Mouse (Mus musculus) lung, postnatal 0 days (tissue): Measurements from ENCODE around the gene Plxnd1. TPM values are rescaled to one million over a fixed set of nuclear protein-coding genes. Genes with fewer than 3 reads are reported as not detected.

Experiments used
- ATAC-seq: fragments of 200-750 bp; cut with Nextera tagmentation; 2 replicates; pipeline ENCODE4 v1.8.0; 2017; ENCODE audit warnings: moderate library complexity
- DNase-seq: peaks from one replicate; pipeline ENCODE4 v3.0.0-alpha.2; 2016; ENCODE audit warnings: low spot score
- H3K27ac ChIP-seq: fragments of 300-500 bp; sonication (generic); 2 replicates; pipeline ENCODE4 v1.5.1; 2014; ENCODE audit warnings: antibody characterized with exemption, mild to moderate bottlenecking, low read length, mixed read lengths
- H3K27me3 ChIP-seq: fragments of 300-500 bp; sonication (generic); replicated peaks from 2 replicates; pipeline ENCODE4 v1.6.1; 2014; ENCODE audit warnings: low read length, mixed read lengths; ENCODE audit not compliant: insufficient read depth
- H3K36me3 ChIP-seq: fragments of 300-500 bp; sonication (generic); 2 replicates; pipeline ENCODE4 v1.6.1; 2014; ENCODE audit warnings: low read length, mixed read lengths; ENCODE audit not compliant: insufficient read depth
- H3K4me1 ChIP-seq: fragments of 300-500 bp; sonication (generic); 2 replicates; pipeline ENCODE4 v1.6.1; 2014; ENCODE audit warnings: antibody characterized with exemption, low read depth, low read length, mixed read lengths; ENCODE audit not compliant: insufficient read depth
- H3K4me2 ChIP-seq: fragments of 300-500 bp; sonication (generic); replicated peaks from 2 replicates; pipeline ENCODE4 v1.6.1; 2014; ENCODE audit warnings: low read depth, mild to moderate bottlenecking, low read length, moderate library complexity, mixed read lengths
- H3K4me3 ChIP-seq: fragments of 300-500 bp; sonication (generic); 2 replicates; pipeline ENCODE4 v1.5.1; 2014; ENCODE audit warnings: low read depth, low read length
- H3K9ac ChIP-seq: fragments of 300-500 bp; sonication (generic); replicated peaks from 2 replicates; pipeline ENCODE4 v1.6.1; 2014; ENCODE audit warnings: low read depth, mild to moderate bottlenecking
- H3K9me3 ChIP-seq: fragments of 300-500 bp; sonication (generic); 2 replicates; pipeline ENCODE4 v1.6.1; 2016; ENCODE audit warnings: low read length, mixed read lengths
- CTCF ChIP-seq: IDR thresholded peaks from 2 replicates; pipeline ENCODE4 v1.5.1; 2016; ENCODE audit warnings: antibody characterized with exemption, mild to moderate bottlenecking
- EP300 ChIP-seq: IDR thresholded peaks from 2 replicates; pipeline ENCODE4 v1.6.1; 2016; ENCODE audit warnings: antibody characterized with exemption, mild to moderate bottlenecking, control low read depth
- WGBS: fragments of 180-500 bp; shearing (Covaris S2); extraction: QIAGEN DNeasy Blood & Tissue Kit; methylation state at CpG from one replicate; pipeline ENCODE4 v1.1.7; 2014; 5-methylcytosine and 5-hydroxymethylcytosine counted together
- polyA plus RNA-seq: library from polyadenylated mRNA; unstranded; fragments of >200 nt; fragmentation: Nextera tagmentation; extraction: Ambion mirVana; gene quantifications from 2 replicates; pipeline ENCODE4 v1.2.1, GENCODE M21; 2015

Plxnd1 gene
- polyA plus RNA-seq, 1 experiment from 2014 or later = 26.9 TPM

GRCm38 (mm10) chr6:116024666-116025065 lies 29.9 kb upstream of the Plxnd1 start:
- Histone ChIP-seq H3K9ac (no peak overlapping the region), H3K4me2 (no peak overlapping the region), H3K4me3 (no peak overlapping the region), H3K36me3 (no peaks in the 10 kb centered on the region), H3K4me1 (no peaks in the 10 kb centered on the region), H3K27ac (no peak overlapping the region), H3K27me3 (no peaks in the 10 kb centered on the region), H3K9me3 (peaks cover 9% of the 10 kb centered on the region)
- no peak for DNase-seq
- 89% methylated on average over 4 of the region's 4 CpGs for whole genome bisulfite sequencing
- TF ChIP-seq CTCF (no peak), EP300 (no peak)
- no peak for ATAC-seq

DNA sequence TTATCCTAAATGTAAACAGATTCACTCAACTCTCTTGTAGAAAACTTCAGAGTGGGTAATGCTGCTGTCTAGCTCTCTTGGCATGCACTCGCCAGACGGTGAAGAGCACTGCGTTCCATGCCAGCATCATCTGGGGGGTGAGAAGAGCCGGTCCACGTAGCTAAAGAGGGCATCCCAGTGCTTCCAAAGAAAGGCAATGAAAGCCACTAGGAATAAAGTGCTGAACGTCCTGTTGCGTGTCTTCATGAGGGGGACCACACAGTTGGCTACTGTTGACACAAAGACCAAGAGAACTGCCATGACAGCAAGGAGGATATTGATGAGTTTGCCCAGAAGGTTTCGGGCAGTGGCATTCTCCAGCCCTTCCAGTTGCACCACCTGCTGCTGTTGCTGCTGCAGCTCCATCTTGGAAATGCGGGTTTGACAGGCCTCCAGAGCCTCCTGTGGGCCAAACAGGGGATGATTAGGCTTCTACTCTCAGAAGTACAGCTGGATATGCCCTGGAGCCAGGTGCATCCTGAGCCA lies 27.2 kb upstream of the Plxnd1 start:
- 85% methylated on average over 9 of the region's 9 CpGs for WGBS
- H3K27me3 ChIP-seq = no peaks in the 10 kb centered on the region
- H3K4me2 ChIP-seq = no peak overlapping the region
- H3K4me1 ChIP-seq = no peaks in the 10 kb centered on the region
- no peak overlapping the region for H3K4me3 ChIP-seq
- H3K9me3 ChIP-seq = peaks cover 9% of the 10 kb centered on the region
- ATAC-seq (peak; percentile 12; the same call in 1 of the 2 replicates), DNase-seq (no peak)
- no peak for TF ChIP-seq EP300
- TF ChIP-seq CTCF = no peak
- H3K27ac ChIP-seq = no peak overlapping the region
- no peaks in the 10 kb centered on the region for H3K36me3 ChIP-seq
- H3K9ac ChIP-seq = no peak overlapping the region

GRCm38 (mm10) chr6:116015902-116016301 lies 21.1 kb upstream of the Plxnd1 start:
- Histone ChIP-seq H3K27me3 (no peaks in the 10 kb centered on the region), H3K4me1 (no peaks in the 10 kb centered on the region), H3K36me3 (no peaks in the 10 kb centered on the region), H3K4me2 (no peak overlapping the region), H3K9me3 (no peaks in the 10 kb centered on the region), H3K9ac (no peak overlapping the region), H3K27ac (no peak overlapping the region), H3K4me3 (no peak overlapping the region)
- WGBS = 91% methylated on average over 3 of the region's 3 CpGs
- TF ChIP-seq EP300 = no peak
- no peak for TF ChIP-seq CTCF
- DNase-seq = no peak
- ATAC-seq = no peak

DNA sequence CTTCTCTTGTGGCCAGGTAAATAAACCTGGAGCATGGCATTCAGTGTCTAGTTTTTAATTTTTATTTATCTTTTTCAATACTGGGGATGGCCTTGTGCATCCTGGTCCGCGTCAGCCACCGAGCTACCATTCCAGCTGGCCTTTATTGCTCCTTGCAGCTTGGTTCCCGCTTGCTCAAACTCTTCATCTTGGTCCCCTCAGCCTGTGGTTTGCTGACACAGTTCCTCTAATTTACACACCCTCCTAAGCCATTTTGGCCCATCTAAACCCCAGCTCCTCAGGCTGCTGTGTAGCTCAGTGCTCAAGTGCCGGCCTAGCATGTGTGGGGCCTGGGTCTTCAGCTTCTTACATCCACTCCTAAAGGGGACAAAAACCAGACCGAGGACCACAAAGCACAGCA lies 19.3 kb upstream of the Plxnd1 start:
- Histone ChIP-seq H3K27ac (no peak overlapping the region), H3K4me3 (no peak overlapping the region), H3K9me3 (no peaks in the 10 kb centered on the region), H3K4me2 (no peak overlapping the region), H3K27me3 (no peaks in the 10 kb centered on the region), H3K4me1 (no peaks in the 10 kb centered on the region), H3K36me3 (no peaks in the 10 kb centered on the region), H3K9ac (no peak overlapping the region)
- DNase-seq (no peak), ATAC-seq (no peak)
- WGBS = 78% methylated on average over 6 of the region's 6 CpGs
- no peak for TF ChIP-seq EP300
- no peak for TF ChIP-seq CTCF

- Histone ChIP-seq H3K4me2 (no peak overlapping the region), H3K27ac (no peak overlapping the region), H3K9ac (no peak overlapping the region), H3K9me3 (no peaks in the 10 kb centered on the region), H3K4me1 (no peaks in the 10 kb centered on the region), H3K36me3 (no peaks in the 10 kb centered on the region), H3K27me3 (no peaks in the 10 kb centered on the region), H3K4me3 (no peak overlapping the region)
- no peak for ATAC-seq
- 39% methylated on average over 3 of the region's 3 CpGs for WGBS
- peak; percentile 57 for DNase-seq
- TF ChIP-seq EP300 (no peak), CTCF (no peak)
These were observed 18.9 kb upstream of the Plxnd1 start for GRCm38 (mm10) chr6:116013687-116014086.

DNA sequence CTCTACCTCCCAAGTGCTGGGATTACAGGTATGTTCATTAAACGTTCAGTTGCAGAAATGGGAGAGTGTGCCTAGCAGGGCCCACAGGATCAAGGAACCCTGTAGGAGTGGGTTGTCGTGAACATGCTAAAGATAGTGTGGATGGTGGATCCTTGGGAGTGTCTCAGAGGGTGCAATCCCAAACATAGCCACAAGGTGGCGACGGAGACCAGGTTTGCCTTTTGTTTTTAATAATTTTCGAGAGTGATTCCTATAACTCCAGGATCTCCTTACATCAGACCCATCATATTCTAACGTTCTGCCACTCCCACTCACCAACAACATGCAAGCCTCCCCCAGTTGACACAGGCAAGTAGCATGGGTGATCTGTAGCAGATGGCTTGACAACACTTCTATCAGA lies 15.7 kb upstream of the Plxnd1 start:
- H3K27me3 ChIP-seq = no peaks in the 10 kb centered on the region
- 1% methylated on average over 6 of the region's 6 CpGs for WGBS
- H3K27ac ChIP-seq = no peak overlapping the region
- TF ChIP-seq CTCF (peak; percentile 98), EP300 (no peak)
- peaks cover 10% of the 10 kb centered on the region for H3K4me1 ChIP-seq
- ATAC-seq (no peak), DNase-seq (peak; percentile 85)
- no peaks in the 10 kb centered on the region for H3K36me3 ChIP-seq
- H3K4me2 ChIP-seq = no peak overlapping the region
- no peaks in the 10 kb centered on the region for H3K9me3 ChIP-seq
- no peak overlapping the region for H3K4me3 ChIP-seq
- no peak overlapping the region for H3K9ac ChIP-seq

DNA sequence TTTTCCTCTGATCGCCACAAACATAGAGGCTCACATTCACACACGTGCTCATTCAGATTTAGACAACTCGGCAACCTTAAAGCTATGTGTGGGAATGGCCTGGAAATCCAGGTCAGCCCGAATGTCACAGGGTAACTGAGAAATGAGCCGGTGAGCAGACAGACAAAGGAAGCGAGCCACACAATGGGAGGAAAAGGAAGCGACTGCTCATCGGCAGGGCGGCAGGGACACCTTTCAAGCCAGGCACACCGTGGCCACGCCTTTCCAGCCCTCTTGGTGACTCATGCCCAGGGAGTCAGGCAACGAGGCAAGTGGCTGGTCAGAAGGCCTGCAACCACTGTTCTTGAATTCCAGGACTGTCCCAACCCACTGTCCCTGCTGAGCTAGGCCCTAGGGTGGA lies 14.6 kb upstream of the Plxnd1 start:
- no peak for TF ChIP-seq CTCF
- TF ChIP-seq EP300 = no peak; the same call in 1 of the 2 replicates
- no peaks in the 10 kb centered on the region for H3K27me3 ChIP-seq
- H3K36me3 ChIP-seq = no peaks in the 10 kb centered on the region
- H3K4me1 ChIP-seq = peaks cover 10% of the 10 kb centered on the region
- ATAC-seq (peak; percentile 29), DNase-seq (no peak)
- H3K4me3 ChIP-seq = no peak overlapping the region
- no peak overlapping the region for H3K4me2 ChIP-seq
- H3K9ac ChIP-seq = no peak overlapping the region
- H3K9me3 ChIP-seq = no peaks in the 10 kb centered on the region
- 55% methylated on average over 12 of the region's 12 CpGs for WGBS
- no peak overlapping the region for H3K27ac ChIP-seq
